Mouse (Mus musculus): ENCODE data around the gene Rps5. TPM values are rescaled to one million over a fixed set of nuclear protein-coding genes. Genes with fewer than 3 reads are reported as not detected.
"Not testable (repeated sequence)": the region's sequence is repeated elsewhere in the genome, so short reads cannot be mapped to it uniquely, and the experiment has no call there.

Rps5 gene
- total RNA-seq (2021) = 100 to 1,000 TPM; 575 to 632 TPM
- long read RNA-seq, experiment 1, transcript Rps5-201 (6 exons, 761 nt) = major isoform, 146 of 170 reads
- long read RNA-seq, experiment 1, partial matches to known transcripts = 23 of 170 reads
- long read RNA-seq, experiment 1, other reads (novel, unspliced or antisense) = 0 of 170 reads
- long read RNA-seq, experiment 2, transcript Rps5-201 (6 exons, 761 nt) = major isoform, 147 of 173 reads
- long read RNA-seq, experiment 2, partial matches to known transcripts = 22 of 173 reads
- long read RNA-seq, experiment 2, other reads (novel, unspliced or antisense) = 0 of 173 reads

DNA sequence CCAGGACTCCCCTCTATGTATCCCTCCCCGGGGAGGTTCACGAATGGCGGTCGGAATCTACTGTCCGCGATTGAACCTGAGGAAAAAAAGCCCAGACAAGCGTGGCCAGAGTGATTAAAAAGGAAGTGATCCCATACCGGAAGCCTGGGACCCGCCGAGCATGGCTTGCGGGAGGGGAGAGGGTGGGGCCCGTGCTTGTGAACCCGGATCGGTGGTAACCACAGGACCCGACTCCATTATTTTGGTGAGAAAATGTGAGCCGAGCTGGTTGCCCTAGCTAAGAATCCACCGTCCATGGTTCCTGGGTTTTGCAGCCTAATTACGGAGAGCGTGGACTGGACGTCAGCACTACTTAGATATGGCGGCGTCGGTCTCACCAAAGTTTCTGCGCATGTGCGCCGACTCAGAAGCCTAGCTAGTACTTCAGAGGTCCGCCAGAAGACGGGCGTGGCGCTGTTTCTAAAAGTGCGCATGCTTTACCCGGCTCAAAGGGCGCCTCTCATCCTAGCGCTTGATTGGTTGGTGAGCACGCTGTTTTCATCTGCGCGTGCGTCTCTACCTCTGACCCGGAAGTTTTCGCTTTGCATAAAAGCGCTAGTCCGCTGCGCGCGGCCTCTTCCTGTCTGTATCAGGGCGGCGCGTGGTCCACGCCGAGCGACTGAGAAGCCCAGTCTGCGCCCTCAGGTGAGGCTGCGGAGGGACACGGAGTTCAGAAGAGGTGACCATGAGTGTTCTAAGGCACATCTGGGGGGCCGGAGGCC, at the start of gene Rps5:
TSS of gene Rps5 (plus strand) at position 586 of the 761 bp plus-strand sequence.
- DNase-seq = peak; percentile 99

DNA sequence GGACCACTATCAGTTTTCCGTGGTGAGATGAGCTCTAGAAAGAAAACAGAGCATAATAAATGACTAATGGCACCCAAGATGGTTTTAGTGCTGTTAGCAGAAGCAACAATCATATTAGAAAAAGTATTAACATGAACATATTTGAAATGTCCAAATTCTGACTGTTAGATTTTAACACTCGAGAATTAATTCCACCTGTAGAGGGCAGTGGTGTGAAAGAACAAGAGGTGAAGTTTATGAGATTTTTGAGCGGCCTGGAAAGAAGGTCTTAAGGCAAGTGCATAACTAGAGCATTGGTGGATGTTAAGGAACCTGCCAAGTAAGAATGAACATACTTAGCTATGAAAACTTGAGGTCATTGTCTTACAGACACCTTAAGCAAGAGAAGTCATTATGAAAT, 47.8 kb upstream of the Rps5 start:
- peak; percentile 8 to 56 for DNase-seq

DNA sequence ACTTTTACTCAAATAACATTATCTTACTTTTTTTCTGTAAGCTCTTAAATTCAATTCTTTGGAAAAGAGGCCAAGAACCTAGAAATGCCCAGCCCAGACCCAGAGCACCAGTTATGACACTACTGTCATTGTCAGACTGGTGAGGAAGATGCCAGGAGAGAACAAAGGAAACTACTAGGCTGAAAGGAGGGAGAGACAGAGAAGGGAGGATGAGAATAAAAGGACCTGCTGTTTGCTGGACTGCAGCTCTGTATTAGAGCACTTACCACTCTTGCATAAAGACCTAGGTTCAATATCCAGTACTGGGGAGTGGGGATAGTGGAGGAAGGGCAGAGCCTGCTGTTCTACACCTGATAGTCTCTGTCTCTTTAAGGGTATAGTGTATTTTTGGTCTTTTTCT, 42.1 kb upstream of the Rps5 start:
- no peak for DNase-seq

DNA sequence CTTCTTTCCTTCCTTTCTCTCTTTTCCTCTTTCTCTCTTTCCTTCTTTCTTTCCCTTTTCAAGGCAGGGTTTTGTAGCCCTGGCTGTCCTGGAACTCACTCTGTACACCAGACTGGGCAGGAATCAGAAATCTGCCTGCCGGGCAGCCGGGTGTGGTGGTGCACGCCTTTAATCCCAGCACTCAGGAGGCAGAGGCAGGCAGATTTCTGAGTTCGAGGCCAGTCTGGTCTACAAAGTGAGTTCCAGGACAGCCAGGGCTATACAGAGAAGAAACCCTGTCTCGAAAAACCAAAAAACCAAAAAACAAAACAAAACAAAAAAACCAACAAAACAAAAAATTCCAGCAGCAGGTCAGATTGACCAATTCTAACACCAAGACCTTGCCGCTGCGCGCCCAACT, 41.6 kb upstream of the Rps5 start:
- DNase-seq = not testable (repeated sequence)

DNA sequence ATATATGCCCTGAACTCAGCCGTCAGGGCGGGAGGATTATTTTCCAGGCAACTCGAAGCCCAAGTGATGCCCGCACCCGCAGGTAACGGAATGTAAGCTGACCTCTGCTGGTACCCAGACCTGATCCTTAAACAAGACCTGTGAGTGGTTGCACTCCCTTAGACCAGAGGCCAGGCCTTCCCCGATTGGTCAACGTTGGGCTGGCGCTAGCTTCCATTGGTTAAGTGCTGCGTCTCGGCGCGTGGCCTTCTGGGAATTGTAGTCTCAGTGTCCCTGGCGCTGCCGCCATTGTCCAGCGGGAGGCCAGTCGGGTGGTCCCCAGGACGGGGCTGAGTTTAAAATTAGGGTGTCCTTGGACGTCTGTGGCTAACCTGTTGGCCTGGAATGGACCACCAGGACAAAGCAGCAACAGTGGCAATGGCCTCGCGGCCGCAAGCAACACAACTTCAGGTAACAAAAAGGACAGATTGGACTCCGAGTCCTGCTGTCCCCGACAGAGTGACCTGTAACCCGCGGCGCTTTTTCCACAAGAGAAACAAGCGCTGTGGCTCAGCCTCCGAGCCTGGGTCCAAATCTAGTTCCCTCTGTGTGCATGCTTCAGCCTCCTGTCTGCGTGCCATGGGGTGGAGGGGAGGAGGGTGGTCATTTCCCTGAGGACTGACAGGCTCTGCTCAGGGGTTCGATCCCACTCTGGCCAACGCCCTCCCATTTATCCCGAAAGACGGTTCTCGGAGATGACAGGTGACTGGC, 41.0 kb upstream of the Rps5 start, which contains the start of gene Zfp128:
TSS of gene Zfp128 (plus strand) at position 267 of the 750 bp plus-strand sequence.
- peak; percentile 97 to 98 for DNase-seq

DNA sequence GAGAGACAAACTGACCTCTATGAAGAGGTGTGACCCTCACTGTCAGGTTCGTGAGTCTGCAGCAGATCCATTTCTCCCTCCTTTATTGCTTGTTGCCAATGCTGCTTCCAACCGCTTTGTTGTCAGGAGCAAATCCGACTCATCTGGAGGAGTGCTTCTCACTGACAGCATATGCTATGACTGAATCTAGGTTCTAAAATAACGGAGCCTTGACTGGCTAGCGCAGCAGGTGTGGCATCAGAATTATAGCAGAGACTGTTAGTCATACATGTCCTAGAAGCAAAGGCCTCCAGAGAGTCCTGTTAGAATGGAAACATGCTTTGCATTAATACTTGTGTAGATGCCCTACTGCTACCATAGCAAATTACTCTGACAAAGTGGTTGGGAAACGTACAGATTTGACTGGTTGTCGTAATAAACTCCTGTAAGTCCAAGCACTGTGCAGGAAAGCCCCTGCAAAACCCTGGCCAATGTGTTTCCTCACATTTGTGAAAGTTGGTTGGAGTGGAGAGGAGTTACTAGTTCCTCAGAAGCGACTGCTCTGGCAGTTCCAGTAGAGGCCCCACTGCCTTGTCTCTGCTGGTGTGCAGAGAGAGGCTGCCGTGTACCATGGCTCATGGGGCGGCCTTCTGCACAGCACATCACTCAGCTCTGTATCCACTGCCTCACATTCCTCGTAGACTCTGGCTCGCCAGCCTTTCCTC, 35.4 kb upstream of the Rps5 start:
- no peak for DNase-seq

DNA sequence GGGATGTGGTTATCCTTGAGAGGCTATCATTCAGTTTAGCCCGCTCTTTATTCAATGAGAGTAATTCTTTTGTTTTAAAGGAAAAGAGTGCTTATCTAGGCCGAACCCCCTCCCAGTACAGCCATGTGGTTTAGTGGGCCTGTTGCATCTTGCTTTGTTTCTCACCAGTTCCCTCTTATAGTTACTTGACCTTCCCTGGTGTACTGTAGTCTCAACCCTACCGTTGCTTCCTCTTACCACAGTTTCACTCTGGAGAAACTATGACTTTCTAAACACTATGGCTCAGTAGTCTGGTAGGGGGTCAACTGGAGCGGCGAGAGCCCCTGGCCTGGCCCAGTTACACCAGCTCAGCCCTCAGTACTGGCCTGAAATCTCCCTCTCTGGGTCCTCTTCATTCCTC, 34.5 kb upstream of the Rps5 start:
- DNase-seq = no peak

DNA sequence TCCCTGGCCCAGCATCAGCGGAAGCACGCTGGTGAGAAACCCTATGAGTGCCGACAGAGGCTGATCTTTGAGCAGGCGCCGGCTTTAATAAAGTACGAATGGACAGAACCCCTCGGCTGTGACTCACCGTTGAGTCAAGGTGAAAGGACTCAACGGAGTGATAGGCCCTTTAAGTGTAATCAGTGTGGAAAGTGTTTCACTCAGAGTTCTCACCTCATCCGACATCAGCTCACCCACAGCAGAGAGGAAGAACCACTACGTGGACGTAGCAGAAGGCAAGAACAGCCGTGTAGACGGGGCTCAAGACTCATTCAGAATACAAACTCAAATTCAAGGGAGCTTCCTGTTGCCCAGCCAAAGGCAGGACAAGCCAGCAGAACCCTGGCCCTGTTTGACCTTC, 31.2 kb upstream of the Rps5 start:
- no peak for DNase-seq

DNA sequence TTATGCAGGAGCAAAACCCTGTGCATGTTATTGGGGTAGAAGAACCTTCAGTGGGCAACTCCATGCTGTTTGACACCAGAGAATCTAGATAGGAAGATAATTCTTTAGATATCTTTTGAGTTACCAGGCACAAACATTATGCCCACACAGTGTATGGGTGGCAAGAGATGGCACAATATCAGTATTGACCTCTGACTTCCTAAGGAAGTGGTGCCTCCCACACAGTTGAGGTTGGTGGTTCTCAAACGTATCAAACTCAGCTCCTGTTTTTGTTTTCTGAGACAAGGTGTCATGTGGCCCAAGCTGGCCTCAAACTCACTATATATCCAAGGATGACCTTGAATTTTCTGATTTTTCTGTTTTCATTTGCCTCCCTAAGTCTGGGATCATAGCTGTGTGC, 30.8 kb upstream of the Rps5 start:
- no peak for DNase-seq

DNA sequence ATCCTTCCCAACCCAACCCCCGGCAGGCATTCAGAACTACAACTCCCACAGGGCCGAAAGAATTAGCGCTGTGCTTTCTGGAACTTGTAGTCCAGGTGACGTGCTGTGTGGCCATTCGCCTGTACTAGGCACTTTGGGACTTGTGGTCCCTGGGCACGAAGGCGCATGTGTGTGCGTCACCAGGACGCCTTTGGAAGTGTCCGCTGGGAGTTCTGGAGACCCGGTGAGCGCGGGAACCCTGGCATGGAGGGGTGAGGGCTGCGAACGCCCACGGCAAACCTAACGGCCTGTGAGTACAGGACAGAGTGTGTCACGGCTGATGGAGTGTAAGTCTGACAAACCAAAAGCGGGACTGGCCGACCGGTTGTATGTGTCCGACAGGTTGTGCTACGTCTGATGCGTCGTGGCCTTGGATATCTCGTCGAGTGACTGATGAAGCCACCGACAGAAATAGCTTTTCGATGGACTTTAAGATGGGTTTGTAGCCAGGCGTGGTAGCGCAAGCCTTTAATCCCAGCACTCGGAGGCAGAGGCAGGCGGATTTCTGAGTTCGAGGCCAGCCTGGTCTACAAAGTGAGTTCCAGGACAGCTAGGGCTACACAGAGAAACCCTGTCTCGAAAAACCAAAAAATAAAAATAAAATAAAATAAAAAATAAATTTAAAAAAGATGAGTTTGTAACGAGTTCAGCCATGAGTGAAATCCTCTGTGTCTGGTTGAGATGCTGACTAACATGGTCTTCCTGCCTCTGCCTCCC, 24.3 kb upstream of the Rps5 start, which contains the start of gene Zscan22:
TSS of gene Zscan22 (plus strand) at position 161 of the 756 bp plus-strand sequence.
- DNase-seq = peak; percentile 96 to 97

DNA sequence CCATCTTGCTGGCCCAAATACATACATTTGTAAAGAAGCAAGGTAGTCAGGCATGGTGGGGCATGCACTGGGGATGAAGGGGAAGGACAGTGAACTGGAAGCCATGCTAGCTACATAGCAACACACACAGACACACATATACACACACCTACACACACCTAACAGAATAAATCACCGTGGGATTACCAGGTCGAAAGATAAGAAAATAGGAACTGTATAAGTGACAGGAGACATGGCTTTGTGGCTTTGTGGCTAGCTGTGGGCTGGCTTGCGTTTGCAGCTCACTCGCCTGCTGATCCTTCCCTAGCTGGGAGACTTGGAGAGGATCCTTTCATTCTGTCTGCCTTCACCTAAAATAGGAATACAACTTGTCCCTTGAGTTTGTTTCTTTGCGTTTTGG, 20.6 kb upstream of the Rps5 start:
- DNase-seq = no peak

DNA sequence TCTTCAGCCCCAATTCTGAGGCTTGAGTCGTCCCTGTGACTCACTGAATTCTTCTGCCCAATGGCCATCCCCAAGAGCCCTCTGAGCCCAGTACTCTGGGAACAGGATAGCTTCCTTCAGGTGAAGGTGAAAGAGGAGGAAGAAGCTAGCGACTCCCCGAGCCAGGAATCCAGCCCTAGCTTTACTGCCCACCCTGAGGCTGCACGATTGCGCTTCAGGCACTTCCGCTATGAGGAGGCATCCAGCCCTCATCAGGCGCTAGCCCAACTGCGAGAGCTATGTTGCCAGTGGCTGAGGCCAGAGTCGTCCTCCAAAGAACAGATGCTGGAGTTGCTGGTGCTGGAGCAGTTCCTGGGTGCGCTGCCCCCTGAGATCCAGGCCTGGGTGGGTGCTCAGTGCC, 18.5 kb upstream of the Rps5 start:
- no peak for DNase-seq

DNA sequence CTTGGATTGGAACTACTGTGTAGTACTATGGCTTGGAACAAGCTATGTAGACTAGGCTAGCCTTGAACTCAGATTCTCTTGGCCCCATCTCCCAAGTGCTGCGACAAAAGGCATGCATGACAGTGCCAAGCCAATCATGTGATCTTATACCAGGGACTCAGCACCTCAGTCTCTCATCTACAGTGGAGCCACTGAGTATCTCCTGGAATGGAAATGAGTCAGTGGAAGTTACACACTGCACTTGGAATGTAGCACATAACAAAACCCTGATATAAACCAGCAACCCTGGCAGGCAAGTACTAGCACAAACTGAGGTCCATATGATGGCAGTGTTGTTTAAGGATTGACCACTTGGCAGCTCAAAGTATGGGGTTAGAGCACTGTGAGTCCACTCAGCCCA, 16.9 kb upstream of the Rps5 start:
- DNase-seq = no peak

DNA sequence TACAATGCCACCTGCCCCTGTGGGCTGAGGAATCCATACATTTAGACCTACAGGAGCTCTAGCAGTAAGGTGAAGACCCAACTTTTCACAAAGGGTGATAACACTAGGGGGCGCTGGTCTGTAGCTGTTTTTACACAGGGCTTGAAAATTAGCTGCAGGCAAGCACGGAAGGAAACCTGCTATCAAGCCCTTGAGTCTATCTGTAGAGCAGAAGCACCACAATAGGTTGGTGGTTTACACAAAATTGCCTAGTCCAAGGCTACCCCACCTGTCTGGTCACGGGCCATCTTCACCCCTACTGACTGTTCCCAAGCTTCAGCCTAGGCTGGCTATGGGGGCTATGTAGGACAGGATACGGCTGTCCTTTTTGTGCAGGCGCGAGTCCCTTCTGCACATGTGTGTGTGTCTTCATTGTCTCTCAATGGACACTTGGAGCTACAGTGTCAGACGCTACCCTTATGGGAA, 12.6 kb upstream of the Rps5 start:
- peak; percentile 77 to 92 for DNase-seq

DNA sequence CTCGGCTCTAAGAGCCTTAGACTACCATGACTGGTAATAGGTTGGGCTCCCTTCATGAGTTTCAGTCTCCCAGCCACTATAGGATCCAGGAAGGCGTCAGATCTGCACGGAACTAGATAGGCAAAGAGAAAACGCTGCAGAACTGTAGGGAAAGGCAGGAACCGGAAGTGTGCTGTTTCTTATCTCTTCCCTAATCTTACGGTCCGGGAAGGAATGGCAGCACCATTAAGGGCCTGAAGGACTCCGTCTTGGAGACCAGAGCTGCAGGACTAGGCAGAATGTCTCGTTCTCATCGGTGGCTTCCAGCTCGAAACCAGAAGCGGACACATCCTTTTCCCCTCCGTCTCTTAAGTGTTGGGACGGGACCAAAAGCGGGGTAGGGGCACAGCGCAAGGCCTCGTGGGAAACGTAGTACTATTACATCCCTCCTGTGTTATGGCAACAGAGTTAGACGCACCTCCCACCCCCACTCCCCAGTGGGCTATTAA, 11.9 kb upstream of the Rps5 start:
- peak; percentile 71 to 82 for DNase-seq

DNA sequence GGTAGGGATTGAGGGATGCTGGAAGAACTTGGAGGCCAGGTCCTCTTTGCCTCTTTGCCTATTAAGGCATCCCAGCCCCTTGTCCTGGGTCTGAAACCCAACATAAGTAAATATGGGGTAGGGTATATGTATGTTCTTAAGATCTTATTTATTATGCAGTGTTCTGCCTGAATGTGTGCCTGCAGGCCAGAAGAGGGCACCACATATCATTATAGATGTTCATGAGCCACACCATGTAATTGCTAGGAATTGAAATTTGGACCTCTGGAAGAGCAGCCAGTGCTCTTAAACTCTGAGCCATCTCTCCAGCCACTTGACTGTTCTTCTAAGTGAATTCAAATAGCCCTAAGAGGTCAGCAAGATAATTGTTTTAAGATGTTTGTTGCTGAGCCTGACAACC, 8.5 kb upstream of the Rps5 start:
- no peak for DNase-seq

DNA sequence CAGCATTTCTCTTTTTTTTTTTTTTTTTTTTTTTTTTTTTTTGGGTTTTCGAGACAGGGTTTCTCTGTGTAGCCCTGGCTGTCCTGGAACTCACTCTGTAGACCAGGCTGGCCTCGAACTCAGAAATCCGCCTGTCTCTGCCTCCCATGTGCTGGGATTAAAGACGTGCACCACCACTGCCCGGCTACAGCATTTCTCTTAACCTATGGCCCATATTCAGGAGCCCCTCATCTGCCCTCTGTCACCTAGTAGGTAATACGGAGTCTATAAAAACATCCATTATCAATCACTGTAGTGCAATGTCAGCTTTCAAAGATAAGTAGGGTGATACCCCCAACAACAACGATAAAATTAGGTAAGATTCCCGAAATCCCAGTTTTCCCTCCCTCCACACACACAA, 1.6 kb upstream of the Rps5 start:
- not testable (repeated sequence) for DNase-seq

DNA sequence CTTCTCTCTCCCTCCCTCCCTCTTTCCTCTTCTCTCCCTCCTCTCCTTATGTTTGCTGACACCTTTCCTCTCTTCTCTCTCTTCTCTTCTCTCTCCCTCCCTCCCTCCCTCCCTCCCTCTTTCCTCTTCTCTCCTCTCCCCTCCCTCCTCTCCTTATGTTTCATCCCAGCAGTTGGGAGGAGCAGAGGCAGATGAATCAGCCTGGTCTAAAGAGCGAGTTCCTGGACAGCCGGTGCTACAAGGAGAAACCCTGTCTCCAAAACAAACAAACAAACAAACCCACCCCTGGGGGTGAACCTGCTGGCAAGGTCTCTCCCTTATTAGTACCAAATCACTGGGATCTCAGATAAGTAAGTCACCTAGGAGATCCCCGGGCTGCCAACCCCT, 779 bp upstream of the Rps5 start:
- no peak for DNase-seq

DNA sequence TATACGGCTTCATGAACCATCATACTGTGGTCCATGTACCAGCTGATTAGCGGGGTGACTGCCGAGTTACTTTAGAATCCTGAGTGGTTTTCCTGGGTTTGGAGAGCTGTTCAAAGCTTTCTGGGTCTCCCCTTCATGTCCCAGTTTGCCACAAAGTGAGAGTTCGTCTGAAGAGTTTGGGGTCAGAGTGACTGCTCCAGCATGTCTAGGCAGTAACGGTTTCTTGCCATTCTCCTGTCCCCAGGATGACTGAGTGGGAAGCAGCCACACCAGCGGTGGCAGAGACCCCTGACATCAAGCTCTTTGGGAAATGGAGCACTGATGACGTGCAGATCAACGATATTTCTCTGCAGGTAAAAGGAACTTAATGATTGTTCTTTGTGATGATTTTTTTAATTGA, 639 bp downstream of the Rps5 start:
- DNase-seq = no peak

DNA sequence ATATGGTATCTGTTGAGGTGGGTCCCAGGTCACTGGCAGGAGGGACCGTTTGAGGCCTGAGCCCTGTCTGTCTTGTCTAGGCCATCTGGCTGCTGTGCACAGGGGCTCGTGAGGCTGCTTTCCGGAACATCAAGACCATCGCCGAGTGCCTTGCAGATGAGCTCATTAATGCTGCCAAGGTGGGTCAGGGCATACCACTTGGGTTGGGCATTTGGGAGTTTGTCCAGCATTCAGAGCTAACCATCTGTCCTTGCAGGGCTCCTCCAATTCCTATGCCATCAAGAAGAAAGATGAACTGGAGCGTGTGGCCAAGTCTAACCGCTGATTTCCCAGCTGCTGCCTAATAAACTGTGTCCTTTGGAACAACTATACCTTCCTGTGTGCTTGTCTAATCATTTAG, 4.2 kb downstream of the Rps5 start:
- no peak for DNase-seq

DNA sequence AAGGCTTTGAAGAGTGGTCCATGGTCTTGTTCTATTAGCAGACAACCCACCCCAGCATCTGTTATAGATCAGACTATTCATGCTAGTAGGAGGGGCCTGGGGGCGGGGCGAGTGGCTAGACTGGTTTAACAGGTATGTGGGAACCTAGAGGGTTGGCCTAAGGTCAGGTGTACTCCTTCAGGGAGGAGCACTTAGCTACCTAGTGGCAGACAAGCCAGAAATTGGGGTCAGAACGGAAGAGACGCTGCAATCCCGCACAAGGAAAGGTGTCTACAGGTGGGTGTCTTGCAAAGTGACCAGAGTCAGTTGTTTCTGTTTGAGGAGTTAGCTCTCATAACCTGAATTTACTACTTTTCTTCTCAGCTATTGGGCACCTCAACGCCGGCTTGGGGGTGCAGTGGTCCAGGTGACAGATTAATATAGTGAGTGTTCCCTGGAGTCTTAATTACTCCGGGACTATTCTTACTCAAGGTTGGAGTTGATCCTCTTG, 5.1 kb downstream of the Rps5 start, which contains the start of gene Rnf225:
TSS of gene Rnf225 (plus strand) at position 226 of the 490 bp plus-strand sequence.
- DNase-seq = no peak
